Mouse (Mus musculus) CD4-positive, CD25-positive, alpha-beta regulatory T cell, adult 4 months (primary cell): ENCODE results near the gene Adam10. TPM values are rescaled to one million over a fixed set of nuclear protein-coding genes. Genes with fewer than 3 reads are reported as not detected.

ENCODE experiments used
- ATAC-seq: one replicate; pipeline ENCODE4 v1.8.0; 2017
- polyA plus RNA-seq, 2 experiments: library from polyadenylated mRNA; unstranded; fragments of 100-300 nt; shearing (Covaris generic); gene quantifications; one replicate each; pipeline ENCODE4 v1.2.1; 2017

Gene Adam10
- polyA plus RNA-seq, 2 experiments from 2014 or later: 62.4 to 65.8 TPM

DNA sequence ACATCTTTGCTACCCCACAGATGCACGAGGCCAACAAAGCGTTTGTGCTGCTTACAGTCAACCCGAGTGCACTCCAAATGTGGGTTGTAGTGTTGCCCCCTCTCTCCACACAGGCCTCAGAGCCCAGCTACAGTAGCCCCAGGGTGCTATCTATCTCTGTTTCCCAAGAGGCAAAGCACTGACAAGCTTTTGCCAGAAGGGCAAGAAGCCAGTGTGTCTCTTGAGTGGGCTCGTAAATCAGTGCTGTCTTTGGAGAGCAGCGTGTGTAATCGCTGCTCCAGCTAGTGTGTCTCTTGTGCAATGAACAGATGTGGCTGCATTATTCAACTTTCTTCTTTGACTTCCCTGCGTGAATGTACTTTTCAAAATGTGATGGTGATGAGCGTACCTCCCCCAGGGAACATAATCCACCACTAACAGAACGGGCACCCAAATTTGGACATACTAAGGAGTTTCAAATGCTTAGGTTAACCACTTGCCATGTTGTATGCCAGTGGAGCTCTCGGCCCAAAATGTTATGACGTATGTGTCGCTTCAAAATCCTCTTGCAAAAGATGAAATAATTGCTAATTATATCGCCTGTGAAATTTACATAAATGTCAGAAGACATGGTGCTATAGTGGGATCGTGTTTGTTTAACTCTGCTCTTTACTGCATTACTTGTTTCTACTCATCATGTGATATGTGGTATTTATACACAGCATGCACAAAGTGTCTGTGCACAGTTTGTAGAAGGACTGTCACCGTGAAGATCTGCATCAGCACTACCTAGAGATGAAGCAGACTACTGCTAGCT is 116.0 kb downstream of the Adam10 start:
- no peak for ATAC-seq

DNA sequence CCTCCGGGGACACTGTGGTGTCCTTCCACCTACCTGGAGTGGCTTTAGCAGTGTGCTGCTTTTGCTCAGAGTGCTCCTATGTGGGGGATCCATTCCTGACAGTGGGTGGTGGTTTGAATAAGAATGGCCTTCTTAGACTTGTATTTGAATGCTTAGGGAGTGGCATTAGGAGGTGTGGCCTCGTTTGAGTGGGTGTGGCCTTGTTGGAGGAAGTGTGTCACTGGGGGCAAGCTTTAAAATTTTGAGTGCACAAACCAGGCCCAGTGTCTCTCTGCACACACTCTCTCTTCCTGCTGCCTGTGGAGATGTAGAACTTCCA is 116.6 kb downstream of the Adam10 start:
- no peak for ATAC-seq

DNA sequence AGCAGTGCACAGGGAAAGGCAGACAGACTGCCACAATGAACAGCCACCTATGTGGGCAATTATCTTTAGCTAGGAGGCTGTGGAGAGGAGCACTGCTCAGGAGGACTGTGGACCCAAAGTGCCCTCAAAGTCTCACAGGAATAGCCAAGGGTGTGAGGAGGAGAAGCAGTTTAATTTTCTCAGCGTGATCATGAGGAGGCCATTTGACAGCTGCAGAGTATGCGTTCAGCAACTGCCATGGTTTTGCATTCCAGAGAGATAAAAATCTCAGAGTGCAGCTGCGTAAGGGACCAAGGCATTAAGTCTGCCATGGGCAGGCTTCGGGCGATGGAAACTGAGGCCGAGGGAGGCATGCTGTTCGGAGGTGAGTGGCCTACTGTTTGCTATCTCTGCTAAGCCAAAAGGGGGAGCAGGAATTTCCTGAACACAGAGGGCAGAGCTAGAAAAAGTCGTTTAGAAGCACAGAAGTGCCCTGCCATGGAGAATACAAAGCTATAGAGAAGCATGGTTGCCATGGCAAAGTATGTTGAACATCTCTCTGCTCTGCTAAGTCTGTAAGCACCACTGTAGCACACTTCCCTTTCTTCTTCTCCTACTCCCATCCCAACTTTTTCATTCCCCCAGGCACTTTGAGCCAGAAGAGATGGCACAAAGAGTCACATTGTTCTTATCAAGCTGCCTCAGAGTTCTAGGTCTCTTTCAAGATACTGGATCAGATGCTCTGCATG is 122.0 kb downstream of the Adam10 start:
- ATAC-seq: no peak

DNA sequence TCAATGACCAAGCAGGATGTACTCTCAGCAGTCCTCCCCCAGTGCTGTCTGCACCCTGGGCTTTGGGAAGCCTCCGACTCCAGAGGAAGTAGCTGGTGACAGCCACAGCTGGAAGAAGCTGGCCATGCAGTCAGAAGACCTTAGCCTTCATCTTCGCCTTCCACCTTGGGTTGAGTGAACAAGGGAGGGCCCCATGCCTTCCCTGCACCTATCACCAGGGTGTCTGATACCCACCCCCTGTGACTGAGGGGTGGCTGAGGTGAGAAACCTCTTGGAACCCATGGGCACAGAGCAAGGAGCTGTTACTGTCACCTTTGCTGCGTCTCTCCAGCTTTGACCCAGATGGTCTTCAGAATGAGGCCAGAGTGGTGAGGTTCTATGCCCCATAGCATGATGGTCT is 123.0 kb downstream of the Adam10 start:
- no peak for ATAC-seq

DNA sequence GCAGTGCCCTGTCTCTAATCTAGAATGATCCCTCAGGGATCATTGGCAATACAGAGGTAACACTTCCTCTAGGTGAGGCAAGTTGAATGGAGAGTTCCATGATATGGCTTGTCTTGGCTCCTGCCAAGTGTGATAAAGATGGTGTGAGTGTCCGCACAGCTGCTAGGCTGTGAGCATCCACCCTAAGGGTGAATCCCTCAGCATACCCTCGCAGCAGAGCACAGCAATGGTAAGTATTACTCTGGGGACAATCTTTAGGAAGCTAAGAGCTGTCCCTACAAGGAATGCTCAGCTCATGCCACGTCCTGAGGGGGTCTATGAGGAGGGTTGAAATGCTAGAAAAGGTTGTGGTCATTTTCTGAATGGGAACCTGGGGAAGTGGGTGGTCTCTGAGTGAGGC is 124.0 kb downstream of the Adam10 start:
- no peak for ATAC-seq

DNA sequence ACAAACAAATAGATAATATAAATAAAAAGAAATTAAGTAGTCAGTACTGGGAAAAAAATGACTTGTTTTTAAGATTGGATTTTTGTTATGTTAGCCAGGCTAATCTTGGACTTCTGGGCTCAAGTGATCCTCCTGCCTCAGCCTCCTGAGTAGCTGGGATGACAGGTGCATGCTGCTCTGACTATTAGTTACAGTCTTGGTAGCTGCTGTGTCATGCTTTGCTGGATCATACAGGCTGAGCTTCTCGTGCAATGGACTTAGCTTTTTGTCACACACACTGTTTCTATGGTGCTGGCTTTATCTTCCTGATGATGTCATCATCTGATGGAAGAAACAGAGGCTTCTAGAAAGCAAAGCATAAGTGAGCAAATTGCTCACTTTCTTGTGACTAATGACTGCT is 127.3 kb downstream of the Adam10 start:
- no peak for ATAC-seq

DNA sequence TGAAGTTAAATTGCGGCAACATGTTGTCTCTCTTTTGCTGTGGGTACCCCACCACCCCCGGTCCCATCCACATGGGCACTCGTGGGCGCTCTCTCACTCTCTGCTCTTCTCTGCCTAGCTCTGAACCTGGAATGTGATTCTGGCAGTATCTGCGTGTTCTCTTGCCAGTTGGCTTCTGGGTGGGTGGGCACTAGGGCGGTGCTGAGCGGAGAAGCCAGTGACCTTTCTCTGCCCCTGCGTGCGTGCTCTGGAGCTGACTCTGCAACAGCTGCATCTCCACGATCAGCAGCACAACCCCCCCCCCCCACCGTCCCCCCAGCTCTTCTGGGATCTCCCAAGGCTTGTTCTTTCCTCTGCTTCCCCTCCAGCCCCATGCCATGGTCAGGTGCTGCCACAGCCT is 128.9 kb downstream of the Adam10 start:
- ATAC-seq: no peak

DNA sequence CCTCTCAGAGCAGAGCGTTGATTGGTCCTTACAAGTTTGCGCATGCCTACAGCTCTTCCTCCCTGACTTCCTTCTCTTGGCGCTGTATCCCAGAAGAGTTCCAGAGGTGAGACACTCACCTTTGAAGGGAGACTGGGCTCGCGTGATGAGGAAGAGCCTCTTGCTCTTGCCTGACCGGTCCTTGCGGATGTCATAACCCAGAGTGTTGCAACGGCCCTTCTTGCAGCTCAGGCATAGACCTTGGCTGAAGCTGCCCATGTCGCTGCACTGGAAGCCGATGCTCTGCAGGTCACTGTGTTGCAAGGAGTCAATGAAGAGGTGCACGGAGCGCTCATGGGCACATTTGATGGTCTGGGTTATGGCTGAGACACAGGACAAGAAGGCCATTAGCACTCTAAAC is 133.8 kb downstream of the Adam10 start:
- no peak for ATAC-seq

DNA sequence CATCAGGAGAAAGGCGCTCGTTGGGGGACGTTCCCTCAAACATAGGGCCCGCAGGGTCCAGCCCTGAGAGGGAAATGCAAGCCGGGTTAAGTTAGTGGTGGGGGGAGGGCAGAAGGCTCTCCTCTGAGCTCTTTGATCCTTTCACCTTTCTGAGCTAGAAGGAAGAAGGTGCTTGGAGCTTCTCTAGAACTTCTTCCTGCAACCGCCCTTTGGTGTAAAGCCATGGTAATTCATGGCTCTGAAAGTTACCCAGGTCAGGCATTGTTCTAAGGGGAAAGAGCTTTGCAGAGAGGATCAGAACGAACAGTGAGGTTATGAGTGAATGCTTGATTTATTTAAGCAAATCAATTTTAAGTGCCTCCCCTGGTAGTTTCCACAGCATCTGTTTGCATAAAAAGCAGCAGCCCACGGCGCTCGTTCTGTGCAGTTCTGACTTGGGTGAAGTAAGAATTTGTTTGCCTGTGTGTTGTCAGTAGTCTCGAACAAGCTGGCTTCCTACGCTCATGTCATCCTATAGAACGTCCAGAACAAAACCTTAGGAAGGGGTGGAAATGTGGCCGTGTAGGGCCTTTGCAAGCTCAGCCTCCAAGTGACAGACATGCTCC is 138.0 kb downstream of the Adam10 start:
- no peak for ATAC-seq

DNA sequence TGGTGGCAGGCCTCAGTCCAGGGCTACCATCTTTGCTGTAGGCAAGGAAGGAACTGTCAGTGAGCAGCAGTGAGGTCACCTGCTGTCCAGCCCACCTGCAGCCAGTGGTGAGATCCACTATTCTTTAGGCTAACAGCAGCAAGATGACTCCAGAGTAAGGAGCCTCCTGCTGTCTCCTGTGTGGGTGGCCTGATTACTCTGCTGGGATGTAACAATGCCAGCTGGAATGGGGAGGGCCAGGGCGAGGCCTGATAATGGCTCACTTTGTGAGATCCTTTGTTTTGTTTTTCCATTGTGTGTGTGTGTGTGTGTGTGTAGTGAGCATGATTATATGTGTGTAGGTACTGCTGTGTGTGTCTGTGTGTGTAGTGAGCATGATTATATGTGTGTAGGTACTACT is 138.6 kb downstream of the Adam10 start:
- no peak for ATAC-seq

DNA sequence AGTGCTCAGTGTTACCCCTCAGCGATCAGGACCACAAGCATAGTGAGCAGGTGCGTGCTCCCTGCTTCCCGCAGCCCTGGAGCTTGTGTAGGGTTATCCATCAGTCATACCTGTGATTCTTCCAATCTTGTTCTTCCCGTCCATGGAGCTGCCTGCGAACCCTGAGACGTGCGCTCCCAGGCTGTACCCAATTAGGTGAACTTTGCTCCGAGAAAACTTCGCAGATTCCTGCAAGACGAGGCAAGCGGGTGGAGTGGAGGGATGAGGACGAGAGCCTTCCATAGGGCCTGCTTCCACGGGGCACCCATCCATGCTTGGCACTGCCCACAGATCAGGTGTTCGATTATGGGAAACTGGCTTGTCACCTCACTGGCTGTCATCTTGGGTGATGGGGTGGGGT is 139.9 kb downstream of the Adam10 start:
- ATAC-seq: no peak

DNA sequence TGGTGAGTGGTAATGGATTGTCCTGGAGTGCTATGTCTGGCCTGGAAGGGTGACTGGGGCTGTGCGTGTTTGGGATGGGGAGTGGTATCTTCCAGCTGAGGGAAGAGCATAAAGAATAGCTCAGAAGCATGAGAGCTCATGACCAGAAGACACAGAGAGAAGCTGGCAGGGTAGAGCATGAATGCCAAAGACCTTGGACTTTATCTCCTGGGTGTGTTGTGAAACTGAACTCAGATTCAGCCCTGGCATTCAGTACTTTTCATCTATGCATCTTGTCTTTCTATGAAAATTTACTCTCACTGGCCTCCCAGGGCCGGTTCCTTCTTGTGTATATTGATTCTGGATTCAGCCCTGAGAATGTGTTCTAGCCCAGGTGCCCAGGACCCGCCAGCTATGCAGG is 145.3 kb downstream of the Adam10 start:
- ATAC-seq: no peak

DNA sequence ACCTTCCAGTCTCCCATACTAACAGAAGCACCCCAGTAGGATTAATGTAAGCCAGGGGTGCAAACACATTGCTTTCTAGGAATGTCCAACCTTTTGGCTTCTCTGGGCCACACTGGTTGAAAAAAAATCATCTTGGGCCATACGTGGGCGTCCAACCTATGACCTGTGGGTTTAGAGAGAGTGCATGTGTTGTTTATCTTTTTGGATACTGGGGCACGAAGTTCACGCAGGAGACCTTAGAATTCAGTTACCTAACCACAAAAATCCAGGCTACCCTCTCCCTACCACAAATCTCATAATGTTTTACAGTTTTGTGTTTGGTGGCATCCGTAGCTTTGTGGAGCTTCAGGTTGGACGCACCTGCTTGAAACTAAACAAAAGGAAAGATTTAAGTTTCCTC is 149.1 kb downstream of the Adam10 start:
- ATAC-seq: no peak

Other genes starting within 250 kb of the Adam10 start
- 10 to 100 TPM; 22.9 to 28.5 TPM for gene Rnf111, start 175.3 kb upstream of the Adam10 start, polyA plus RNA-seq
- gene Sltm, start 136.2 kb upstream of the Adam10 start, polyA plus RNA-seq: 10 to 100 TPM; 89.4 to 93.4 TPM
- gene Gm10642, start 22.7 kb upstream of the Adam10 start, polyA plus RNA-seq: under 1 TPM; 0.39 to 0.61 TPM
- 10 to 100 TPM in 1 of 2 experiments, 1 to 10 TPM in 1; 9.1 to 20.3 TPM for gene Mindy2, start 21.8 kb upstream of the Adam10 start, polyA plus RNA-seq